Mouse (Mus musculus): ENCODE data around the gene Sept12.

Sept12 gene

DNA sequence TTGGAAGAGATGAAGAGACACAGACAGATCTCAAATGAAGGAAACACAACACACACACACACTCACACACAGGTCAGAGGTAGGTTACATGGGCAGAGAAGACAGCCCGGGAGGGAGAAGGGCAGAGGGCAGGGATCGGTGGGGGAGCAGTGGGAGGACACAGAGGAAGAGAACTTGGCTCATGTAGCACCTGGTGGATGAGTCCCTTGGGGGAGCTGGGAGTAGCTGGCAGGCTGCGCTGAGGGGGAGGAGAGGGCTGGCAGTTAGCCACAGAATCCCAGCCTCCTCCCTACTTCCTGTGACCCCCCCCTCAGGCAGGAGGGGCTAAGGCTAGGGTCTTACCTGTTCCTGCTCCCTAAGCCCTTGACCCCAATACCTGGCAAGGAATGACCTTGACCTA is at the start of gene Sept12:
Gene Sept12 (minus strand): TSS at position 300 of the 400 bp plus-strand sequence.
- in situ Hi-C loops (cut with MboI, MseI) = no loop called here

GRCm38 (mm10) chr16:5045322-5045721 is 47.7 kb upstream of the Sept12 start:
- in situ Hi-C loops (cut with MboI, MseI) = no loop called here

- in situ Hi-C loops (cut with MboI, MseI) = no loop called here
Measured at GRCm38 (mm10) chr16:5036649-5037234, 39.1 kb upstream of the Sept12 start.

GRCm38 (mm10) chr16:5035591-5035990 is 37.9 kb upstream of the Sept12 start:
- in situ Hi-C loops (cut with MboI, MseI) = no loop called here

GRCm38 (mm10) chr16:5029847-5030246 is 32.2 kb upstream of the Sept12 start:
- in situ Hi-C loops (cut with MboI, MseI) = no loop called here

DNA sequence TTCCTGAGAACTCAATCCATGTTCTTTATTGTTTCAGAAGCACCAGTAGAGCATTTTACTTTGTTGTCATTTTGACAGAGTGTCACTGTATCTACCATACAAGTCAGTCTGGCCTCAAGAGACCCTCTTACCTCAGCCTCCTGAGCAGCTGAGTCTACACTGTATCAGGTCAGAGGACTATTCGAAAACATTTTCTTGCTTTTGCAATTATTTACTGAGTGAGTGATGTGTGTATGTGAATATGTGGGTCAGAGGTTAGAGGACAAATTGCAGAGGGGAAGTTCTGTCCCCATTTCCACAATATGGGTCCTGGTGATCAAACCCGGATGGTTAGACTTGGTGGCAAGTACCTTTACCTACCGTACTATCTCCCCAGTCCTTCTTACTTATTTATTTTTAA is 26.4 kb upstream of the Sept12 start:
- in situ Hi-C loops (cut with MboI, MseI) = no loop called here

- in situ Hi-C loops (cut with MboI, MseI) = no loop called here
Measured at GRCm38 (mm10) chr16:5014578-5014977, 16.9 kb upstream of the Sept12 start.

DNA sequence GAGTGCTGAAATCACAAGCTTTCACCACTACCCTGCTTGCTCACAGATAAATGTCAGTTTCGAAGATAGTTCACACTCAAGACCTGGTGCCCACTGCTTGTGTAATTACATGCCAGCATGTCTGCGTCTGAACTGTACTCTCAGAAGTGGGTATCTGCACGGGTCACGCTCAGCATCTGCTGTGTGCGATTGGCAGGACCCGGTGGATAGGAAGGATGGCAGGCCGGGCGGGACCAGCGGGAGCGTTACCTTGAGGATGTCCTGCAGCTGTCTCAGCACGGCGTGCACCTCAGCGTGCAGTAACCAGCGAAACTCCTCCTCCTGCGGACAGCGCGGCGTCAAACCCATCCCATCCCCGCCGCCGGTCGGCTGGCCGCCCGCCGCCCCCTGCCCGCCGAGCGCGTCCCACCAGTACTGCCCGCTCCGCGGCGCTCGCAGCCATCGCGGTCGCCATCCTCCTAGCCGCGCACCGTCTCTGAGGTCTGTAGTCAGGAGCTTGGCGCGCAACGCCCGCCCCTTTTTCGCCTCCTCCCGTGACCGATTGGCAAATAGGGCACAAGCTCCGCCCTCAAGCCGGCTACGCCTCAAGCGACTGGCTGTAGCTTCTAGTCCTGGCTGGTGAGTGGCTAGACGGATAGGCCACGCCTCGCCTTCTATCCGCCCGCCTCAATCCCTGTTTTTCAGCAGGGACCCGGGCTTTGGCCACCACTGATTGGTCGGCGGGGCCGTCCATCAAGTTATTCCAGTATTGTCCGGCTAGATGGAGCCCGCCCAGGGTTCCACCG is 15.6 kb upstream of the Sept12 start, which contains the start of gene Rogdi:
Gene Rogdi (minus strand): TSS at position 500 of the 785 bp plus-strand sequence.
- in situ Hi-C loops (cut with MboI, MseI) = no loop called here

DNA sequence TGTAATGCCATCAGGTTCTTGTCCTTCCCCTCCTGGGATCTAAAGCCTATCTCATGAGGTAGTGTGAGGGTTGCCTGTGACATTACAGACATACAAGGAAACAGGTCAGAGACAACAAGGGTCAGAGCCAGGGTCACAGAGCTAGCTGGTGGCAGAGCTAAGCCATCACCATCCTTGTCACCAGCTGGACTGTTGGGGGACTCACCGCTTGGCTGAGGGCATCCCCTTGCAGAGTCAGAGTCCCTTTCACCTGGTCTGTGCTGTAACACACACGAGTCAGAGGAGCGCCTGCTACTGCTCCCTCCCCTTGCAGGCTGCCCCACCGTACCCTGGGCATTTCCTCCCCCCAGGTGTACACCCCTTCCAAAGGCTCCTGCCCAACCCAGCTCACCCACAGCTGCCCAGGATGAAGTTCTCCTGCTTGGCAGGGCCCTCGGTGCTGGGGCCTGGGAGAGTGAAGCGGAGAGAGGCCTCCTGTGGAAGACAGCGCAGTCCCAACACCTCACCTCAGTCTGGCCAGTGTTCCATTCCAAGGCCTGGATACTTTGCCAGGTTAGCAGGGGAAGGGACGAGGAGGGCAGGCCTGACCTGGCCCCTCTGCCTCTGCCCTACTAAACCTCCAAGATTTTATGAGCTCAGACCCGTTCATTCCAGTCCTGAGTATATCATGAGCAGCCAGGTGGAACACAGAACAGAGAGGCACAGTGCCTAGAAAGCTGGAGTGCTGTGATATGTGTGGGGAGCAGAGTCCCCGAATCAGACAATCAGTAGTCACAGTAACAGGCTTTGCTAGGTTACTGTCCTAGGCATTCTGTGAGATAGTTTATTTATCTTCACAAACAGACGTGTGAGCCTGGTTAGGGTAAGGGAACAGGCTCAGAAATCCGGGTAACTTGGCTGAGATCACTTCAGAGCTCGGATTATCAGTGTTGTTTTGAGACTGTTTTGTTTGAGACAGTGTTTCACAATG is 14.7 kb upstream of the Sept12 start:
- in situ Hi-C loops (cut with MboI, MseI) = no loop called here

- in situ Hi-C loops (cut with MboI, MseI) = no loop called here
Measured at GRCm38 (mm10) chr16:5011285-5011684, 13.6 kb upstream of the Sept12 start.

DNA sequence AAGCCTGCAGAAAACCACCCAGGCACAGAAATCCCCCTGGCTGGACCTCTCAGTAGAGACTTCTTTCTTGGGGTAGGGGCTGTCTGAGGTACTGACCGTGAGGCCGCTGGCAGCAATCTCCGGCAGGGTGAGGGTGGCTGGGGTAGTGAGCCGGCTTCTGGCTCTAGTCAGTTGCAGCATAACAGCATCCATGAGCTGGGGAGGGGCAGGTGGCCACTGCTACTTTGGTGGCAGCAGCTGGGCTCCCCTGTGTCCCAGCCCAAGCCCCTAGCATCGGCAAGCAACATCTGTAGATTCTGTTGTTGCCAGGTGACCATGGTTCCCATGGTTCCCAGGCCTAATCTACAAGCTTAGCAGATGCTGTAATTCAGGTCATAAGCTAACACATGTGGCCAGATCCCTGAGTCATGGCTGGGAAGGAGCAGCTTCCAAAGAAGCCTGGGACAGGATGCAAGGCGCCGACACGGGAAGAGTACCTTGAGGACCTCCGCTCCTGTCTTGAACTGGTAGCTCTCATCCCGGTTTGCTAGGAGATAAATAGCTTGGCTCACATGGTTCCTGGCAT is 12.8 kb upstream of the Sept12 start:
- in situ Hi-C loops (cut with MboI, MseI) = no loop called here

DNA sequence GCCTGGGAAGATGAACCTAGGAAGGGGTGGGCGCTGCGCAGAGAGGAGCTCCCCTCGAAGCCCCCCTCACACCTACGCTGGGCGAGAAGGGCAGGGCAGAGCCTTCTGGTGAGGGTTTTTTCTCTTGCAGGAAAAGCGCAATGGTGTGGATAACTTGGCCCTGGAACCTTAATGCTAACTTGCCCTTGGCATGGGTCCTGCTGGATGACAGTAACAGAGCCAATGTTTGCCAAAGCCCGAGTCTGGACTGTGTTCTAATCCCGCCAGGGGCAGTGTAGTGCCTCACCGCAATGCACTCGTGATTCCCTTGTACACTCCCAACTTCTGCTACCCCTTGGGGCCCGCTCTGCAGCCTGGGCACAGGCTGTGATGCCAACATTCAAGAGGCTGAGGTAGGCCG is 10.4 kb upstream of the Sept12 start:
- in situ Hi-C loops (cut with MboI, MseI) = no loop called here

DNA sequence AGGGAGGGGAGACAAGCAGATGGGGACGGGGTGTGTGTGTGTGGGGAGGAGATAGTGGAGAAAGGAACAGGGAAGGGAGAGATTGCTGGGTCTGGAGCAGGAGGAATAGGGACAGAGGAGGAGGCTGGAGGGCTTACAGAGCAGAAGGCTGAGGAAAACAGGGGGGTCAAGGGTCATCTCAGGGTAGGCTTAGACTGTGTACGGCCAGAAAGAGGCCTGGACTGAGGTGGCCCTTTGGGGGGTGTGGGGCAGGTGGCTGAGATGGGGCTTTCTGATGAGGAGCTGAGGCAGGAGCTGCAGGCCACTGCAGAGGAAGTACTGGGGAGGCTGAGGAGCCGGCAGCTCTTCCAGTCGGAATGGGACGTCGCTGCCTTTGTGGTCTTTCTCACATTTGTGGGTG is 9.8 kb upstream of the Sept12 start:
- in situ Hi-C loops (cut with MboI, MseI) = no loop called here

GRCm38 (mm10) chr16:5007067-5007466 is 9.4 kb upstream of the Sept12 start, which contains the start of gene Smim22:
Gene Smim22 (plus strand): TSS chr16:5007288.
- in situ Hi-C loops (cut with MboI, MseI) = no loop called here

GRCm38 (mm10) chr16:5000611-5001010 is 3.0 kb upstream of the Sept12 start:
- in situ Hi-C loops (cut with MboI, MseI) = no loop called here

DNA sequence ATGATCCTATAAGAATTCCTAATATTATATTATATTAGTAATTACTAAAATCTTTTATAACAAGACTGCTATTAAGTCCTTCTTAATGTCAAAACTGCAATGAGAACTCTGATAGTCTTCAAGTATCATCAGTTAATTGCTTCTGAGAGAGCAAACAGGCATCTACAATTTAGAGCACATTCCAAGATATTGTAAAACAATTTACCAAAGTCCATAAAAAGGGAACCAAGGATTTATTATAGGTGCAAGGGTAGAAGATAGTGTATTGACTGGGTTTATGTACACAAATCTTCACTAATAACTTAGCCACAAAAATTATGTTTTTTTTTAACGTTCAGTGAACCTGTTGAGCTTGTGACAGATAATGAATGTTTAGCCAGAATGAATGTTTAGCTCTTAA is 1.3 kb upstream of the Sept12 start:
- in situ Hi-C loops (cut with MboI, MseI) = no loop called here

GRCm38 (mm10) chr16:4993276-4993675 is 4.4 kb downstream of the Sept12 start:
- in situ Hi-C loops (cut with MboI, MseI) = no loop called here

DNA sequence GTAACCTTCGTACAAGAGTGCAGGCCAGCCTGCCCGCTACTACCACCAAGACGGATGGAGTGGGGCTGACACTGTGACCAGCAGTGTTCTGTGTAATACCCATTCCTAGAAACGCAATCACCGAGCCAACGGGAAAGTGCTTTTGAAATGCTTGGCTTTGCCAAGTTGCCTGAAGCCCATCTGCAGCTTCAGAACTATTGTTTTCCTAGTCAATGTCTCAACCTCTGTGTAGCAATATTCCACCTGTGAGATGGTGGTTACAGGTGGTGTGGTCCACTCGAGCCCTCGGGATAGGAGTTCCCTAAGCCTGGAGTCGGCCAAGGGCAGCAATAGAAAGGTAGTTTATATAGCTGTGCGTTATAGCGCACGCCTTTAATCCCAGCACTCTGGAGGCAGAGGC is 12.9 kb downstream of the Sept12 start:
- in situ Hi-C loops (cut with MboI, MseI) = loop anchor here (10.0 kb wide), 1 partner anchor 470 kb away; no protein-coding TSS in a partner anchor

DNA sequence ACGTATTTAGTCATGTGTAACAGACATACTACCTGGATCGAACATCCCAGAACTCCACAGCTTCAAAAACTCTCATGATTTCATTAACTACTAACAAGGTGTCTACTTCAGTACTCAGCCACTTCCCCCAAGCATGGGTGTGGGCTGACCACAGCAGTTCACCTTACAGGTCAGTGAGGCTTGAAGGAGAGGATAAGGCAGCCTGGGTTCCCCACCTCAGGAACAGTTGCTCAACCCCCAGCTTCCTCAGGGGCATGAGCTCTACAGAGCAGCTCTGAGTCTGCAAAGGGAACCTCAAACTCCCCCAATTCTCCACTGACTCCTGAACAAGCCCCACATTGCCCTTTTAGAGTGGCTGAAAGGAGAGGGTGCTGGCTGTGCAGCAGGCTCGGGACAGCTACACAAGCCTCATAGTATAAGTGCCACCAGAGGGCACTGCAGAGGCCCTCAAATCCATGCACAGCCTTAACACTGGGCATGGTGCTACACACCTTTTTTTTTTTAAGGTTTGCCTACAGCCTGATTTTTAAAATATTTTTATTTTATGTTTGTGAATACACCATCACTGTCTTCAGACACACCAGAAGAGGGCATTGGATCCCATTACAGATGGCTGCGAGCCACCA is 17.8 kb downstream of the Sept12 start:
- in situ Hi-C loops (cut with MboI, MseI) = loop anchor here (10.0 kb wide), 1 partner anchor 465 kb away; no protein-coding TSS in a partner anchor

DNA sequence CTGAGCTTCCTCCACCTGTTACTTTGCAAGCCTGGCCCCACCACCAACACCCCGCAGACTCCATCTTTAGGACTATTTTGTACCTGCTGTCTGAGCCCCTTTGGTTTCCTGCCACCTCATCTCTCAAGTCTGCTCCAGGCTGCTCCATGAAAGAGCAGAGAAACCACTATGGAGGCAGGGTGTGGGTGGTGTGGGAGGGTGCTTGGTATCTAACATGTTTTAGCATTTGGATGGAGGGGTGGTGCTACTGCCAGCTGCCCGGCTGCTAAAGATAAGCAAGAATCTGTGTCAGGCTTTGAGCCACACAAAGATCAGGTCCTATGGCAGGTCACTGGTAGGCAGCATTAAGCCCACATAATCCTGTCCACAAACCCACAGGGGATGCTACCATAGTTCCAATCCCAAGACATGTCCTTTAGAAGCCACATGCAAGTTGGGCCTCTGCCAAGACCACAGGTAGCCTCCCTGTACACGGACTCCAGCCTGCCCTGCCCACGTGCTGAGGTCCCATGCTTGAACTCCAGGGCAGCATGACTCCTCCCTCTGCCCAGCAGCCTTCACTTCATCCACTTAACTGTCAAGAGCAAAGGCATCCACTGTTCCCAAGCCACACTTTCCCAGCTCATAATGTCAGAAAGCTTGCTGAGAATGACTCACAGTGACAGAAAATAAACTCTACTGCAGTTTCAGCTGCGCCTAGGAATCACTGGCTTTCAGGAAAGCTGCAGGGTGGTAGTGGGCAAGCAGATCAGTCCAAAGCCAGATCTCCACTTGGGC is 19.2 kb downstream of the Sept12 start:
- in situ Hi-C loops (cut with MboI, MseI) = no loop called here
